Mouse (Mus musculus) kidney, adult 8-10 months (tissue): ENCODE results near the gene Cmtm1.
"Not testable (repeated sequence)": the region's sequence is repeated elsewhere in the genome, so short reads cannot be mapped to it uniquely, and the experiment has no call there.

Source experiments
- DNase-seq, 2 experiments: peaks; one replicate each; pipeline ENCODE4 v3.0.0; 2022

The Cmtm1 gene

DNA sequence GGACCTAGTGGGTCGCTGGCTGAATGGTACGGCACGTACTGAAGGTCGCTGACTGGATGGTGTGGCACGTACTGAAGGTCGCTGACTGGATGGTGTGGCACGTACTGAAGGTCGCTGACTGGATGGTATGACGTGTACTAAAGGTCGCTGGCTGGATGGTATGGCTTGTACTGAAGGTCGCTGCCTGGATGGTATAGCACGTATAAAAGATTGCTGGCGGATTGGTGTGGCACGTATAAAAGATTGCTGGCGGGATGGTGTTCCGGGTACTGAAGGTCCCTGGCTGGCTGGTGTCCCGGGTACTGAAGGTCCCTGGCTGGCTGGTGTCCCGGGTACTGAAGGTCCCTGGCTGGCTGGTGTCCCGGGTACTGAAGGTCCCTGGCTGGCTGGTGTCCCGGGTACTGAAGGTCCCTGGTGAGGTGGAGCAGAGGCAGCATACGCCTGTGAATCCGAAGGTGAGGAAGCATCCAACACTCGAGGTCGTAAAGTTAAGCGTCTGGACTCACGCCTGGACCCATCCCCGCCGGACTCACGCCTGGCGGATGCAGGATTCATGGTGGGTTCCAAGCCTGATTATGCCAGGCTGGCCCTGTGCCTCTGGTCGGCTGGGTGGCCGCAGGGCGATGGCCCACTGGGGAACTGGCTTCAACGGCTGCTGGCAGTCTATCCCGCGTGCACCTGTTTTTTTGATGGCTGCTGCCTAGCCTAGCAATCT is at the start of gene Cmtm1, which contains the start of gene Gm45711:
TSS of gene Cmtm1 (minus strand) at position 705 of the 715 bp plus-strand sequence.
TSS of gene Gm45711 (minus strand) at position 641 of the 715 bp plus-strand sequence.
- DNase-seq: peak in 1 of 2 experiments; percentile 4

DNA sequence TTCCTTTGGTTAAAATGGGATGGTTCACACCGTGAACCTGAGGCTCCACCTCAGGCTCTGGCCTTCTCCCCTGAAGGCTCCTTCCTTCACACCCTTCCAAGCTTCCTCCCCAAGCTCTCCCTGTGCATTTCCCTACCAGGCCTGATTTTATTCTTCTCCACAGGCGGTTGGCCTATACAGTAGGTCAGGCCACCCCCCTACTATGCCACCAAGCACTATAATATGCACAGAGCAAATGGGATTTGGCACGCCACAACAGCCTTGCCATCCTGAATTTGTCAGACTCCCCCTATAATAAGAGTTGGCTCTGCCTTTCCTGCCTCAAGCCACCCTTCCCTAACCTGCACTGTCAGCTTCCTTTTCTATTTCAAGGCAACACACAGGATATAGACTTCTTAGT is 48.7 kb upstream of the Cmtm1 start:
- DNase-seq: no peak

DNA sequence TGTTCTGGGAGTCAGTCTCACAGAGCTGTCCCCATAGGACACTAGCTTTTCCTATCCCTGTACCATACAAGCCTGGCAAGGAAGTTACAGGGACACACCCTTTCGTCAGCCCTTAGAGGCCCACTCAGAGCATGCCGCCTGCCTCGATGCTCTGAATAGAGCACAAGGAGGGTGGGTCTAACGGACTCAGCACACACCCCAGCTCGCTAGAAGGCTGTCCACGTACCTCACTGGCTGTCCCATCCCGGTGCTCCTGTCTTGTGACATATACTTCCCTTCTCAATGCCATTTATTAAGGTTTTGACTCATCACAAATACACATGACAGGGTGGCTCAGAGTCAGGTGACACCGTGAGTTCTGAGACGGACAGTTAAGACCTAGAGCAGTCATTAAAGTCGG is 44.6 kb upstream of the Cmtm1 start:
- no peak for DNase-seq

GRCm38 (mm10) chr8:104353186-104353585 is 43.2 kb upstream of the Cmtm1 start:
- DNase-seq: no peak

- DNase-seq: no peak
Observed at GRCm38 (mm10) chr8:104350047-104350446, 40.1 kb upstream of the Cmtm1 start.

DNA sequence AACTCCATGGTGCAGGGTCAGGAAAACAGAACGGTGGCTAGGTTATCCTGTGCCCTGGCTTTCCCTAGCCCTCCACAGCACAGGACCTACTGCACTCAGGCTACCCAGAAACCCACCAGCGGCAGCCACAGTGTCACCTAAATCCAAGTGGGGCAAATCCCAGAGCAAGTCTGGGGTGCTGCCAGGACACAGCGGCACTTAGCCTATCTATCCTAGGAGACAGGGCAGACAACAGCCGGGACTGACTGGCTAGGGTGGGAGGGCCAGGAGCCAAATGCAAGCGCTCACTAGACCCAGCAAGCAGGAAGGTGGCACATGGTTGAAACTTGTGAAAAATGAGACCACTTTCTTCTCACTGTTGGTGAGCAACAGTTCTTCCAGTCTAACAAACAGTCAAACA is 39.0 kb upstream of the Cmtm1 start:
- DNase-seq: no peak

GRCm38 (mm10) chr8:104346706-104347105 is 36.8 kb upstream of the Cmtm1 start:
- DNase-seq: no peak

- no peak for DNase-seq
Observed at GRCm38 (mm10) chr8:104344622-104345021, 34.7 kb upstream of the Cmtm1 start.

GRCm38 (mm10) chr8:104343957-104344356 is 34.0 kb upstream of the Cmtm1 start:
- peak; percentile 80 to 88 for DNase-seq

- no peak for DNase-seq
Observed at GRCm38 (mm10) chr8:104342426-104342825, 32.5 kb upstream of the Cmtm1 start.

DNA sequence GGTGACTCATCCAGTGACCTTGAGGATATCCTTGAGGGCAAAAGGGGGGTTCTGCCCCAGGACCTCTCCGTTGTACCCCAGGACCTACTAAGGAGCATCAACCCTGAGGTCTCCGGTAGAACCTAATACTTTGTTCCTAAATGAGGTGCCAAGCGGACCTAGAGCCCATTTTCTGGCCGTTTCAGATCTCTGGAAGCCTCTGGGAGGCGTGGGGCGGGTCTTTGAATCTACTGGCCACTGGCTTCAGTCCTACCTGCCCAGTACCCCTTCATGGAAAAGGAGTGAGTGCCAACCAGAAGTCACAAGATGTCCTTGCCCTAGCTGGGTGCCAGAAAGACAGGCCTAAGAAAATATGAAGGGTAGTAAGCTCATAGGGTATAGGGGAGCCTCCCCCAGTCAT is 31.7 kb upstream of the Cmtm1 start:
- no peak for DNase-seq

DNA sequence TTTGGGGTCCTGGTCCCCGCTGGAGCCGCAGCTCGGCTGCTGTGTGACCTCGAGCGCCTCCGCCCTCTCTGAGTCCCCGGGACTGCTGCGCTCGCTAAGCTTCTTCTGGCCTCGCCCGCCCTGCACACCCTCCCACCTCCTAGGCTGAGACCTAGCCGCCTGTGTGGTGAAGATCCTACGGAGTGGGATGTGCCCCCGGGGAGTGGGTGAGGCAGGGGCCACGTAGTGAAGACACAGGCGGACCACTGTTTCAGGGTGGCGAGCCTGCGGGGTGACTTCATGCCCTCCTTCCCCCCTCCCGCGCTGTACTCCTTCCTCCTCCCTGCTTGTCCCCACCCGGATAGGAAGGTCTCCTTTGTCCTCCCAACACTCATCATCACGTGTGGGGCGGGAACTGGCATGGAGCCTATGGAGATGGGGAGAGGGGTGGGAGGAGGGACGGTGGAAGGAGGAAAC is 31.2 kb upstream of the Cmtm1 start:
- DNase-seq: peak; percentile 44 to 54

GRCm38 (mm10) chr8:104340233-104341105 is 30.5 kb upstream of the Cmtm1 start:
- peak; percentile 45 to 61 for DNase-seq

DNA sequence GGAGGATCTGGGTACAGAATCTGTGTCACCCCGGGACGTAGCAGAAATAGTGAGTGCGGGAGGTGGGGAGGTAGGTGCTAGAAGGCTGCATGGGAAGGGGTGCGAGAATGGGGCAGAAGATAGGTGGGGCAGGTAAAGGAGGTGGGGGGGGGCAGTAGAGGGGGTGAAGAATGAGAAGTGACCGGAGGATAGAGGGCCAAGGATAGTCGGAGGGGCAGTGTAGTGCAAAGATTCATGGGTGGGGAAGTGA is 30.0 kb upstream of the Cmtm1 start:
- DNase-seq: no peak

GRCm38 (mm10) chr8:104339229-104339982 is 29.5 kb upstream of the Cmtm1 start, which contains the start of gene Cmtm3:
TSS of gene Cmtm3 (plus strand) at chr8:104339410.
- no peak for DNase-seq

DNA sequence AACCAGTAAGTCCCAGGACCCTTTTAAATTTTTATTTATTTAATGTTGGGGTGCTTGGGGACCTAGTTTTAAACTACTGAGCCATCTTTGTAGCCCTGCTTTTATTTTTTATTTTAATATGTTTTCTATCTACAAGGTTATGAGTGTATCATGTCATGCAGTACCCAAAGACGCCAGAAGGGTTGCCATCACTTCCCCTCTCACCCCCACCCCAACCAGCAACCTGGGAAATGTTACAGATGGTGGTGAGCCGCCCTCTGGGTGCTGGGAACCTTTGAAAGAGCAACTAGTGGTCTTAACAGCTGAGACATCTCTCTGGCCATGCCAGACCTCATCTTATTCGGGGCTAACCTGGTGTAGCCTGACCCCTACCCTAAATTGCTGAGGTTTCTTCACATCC is 27.9 kb upstream of the Cmtm1 start:
- no peak for DNase-seq

GRCm38 (mm10) chr8:104336806-104337205 is 26.9 kb upstream of the Cmtm1 start:
- DNase-seq: no peak

DNA sequence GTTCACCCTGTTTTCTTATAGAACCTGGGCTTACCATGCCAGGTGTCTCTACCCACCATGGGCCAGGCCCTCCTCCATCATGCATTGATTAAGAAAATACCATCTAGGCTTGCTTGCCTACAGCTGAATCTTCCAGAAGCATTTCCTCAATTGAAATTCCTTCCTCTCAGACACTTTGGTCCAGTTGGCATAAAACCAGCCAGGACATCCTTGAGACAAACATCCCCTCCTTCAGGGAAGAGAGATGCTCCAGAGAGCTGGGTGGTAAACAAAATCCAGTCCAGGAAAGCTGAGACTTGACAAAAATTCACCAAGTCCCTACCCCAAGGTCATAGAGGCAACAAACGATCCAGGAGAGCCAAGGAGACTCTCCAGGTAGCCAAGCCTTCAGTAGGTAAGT is 24.3 kb upstream of the Cmtm1 start:
- DNase-seq: no peak

DNA sequence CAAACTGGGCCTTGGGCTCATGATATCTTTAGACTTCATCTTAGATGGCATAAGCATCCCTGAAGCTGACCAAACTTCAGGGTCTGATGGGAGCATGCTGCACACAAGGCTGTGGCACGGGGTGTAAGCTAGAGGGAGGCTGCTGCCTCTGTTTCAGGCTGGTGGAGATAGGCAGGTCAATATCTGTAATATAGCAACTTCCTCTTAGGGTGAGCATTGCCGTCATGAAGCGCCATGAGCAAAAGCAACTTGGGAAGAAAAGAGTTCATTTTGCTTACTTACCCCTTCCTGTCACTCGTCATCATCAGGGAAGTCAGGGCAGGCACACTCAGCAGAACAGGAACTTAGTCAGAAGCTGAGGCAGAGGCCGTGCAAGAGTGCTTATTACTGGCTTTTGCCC is 23.8 kb upstream of the Cmtm1 start:
- no peak for DNase-seq

- no peak for DNase-seq
Observed at GRCm38 (mm10) chr8:104332665-104333631, 23.0 kb upstream of the Cmtm1 start.

DNA sequence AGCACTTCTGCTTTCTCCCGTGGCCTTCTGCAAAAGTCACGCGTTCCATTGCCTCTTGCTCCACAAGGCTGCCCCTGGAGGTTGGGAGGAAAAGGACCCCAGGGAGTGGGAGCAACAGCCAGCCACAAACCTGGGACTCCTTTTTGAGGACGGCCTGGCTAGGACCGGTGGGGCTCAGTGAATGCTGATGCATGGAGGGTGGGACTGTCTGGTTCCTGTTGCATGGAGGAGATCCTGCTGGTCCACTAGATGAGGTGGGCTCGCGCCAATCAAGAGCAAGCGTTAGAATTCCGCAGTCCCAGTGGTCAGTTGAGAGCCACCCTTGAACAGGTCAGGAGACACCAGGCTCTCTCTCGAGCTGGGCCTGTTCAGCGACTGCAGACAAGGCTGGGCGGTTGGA is 12.0 kb upstream of the Cmtm1 start, which contains the start of gene Cmtm2b:
TSS of gene Cmtm2b (plus strand) at position 301 of the 400 bp plus-strand sequence.
- DNase-seq: not testable (repeated sequence)

DNA sequence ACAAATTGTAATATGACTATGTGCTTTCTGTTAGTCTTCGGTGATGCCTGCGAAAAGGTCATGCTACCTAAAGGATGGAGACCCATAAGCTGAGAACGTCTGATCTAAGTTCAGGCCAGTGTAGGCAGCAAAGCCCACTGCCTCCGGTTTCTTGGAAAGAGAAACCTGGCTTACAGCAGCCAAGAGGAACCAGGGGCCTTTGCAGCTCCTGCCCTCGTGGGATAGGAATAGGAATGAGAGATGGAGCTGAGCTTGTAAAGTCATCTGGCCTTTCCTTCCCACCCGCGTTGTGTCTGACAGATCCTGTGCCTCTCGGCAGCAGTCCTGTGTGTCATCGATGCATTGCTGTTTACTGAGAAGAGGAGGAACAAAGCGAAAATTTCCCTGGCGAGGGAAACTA is 11.3 kb upstream of the Cmtm1 start, which contains the start of gene Gm11020:
TSS of gene Gm11020 (plus strand) at position 301 of the 400 bp plus-strand sequence.
- DNase-seq: not testable (repeated sequence)
